Mouse (Mus musculus) CD8-positive naive resting alpha-beta T cell, adult 2 months (primary cell): ENCODE data around the gene Egfl6.

Experiments
- DNase-seq, 2 experiments: peaks; one replicate each; pipeline ENCODE4 v3.0.0; 2022; ENCODE audit warnings: low read depth in 2 of 2, low spot score in 2 of 2

The Egfl6 gene

GRCm38 (mm10) chrX:166518345-166518744 lies 67.2 kb downstream of the Egfl6 start, which contains the start of gene Tceanc:
Tceanc (minus strand) TSS chrX:166518567.
- no peak for DNase-seq

- DNase-seq = no peak
Observed at GRCm38 (mm10) chrX:166516631-166517030, 68.9 kb downstream of the Egfl6 start.

GRCm38 (mm10) chrX:166515923-166516322 lies 69.6 kb downstream of the Egfl6 start:
- DNase-seq = no peak

GRCm38 (mm10) chrX:166514035-166514434 lies 71.5 kb downstream of the Egfl6 start:
- peak in 1 of 2 experiments; percentile 1 for DNase-seq

- DNase-seq = no peak
Observed at GRCm38 (mm10) chrX:166512071-166512470, 73.4 kb downstream of the Egfl6 start.

GRCm38 (mm10) chrX:166511107-166511506 lies 74.4 kb downstream of the Egfl6 start:
- DNase-seq = no peak

GRCm38 (mm10) chrX:166509761-166510738 lies 75.5 kb downstream of the Egfl6 start:
- peak; percentile 85 to 88 for DNase-seq

- no peak for DNase-seq
Observed at GRCm38 (mm10) chrX:166504421-166504820, 81.1 kb downstream of the Egfl6 start.

- DNase-seq = no peak
Observed at GRCm38 (mm10) chrX:166499496-166500190, 85.9 kb downstream of the Egfl6 start.

GRCm38 (mm10) chrX:166497771-166498170 lies 87.7 kb downstream of the Egfl6 start:
- DNase-seq = no peak

GRCm38 (mm10) chrX:166495052-166495451 lies 90.5 kb downstream of the Egfl6 start:
- no peak for DNase-seq

GRCm38 (mm10) chrX:166479365-166479983 lies 106.0 kb downstream of the Egfl6 start, which contains the start of gene Rab9:
Rab9 (minus strand) TSS chrX:166479867.
- peak; percentile 85 to 87 for DNase-seq

- no peak for DNase-seq
Observed at GRCm38 (mm10) chrX:166478631-166479364, 106.7 kb downstream of the Egfl6 start.

- no peak for DNase-seq
Observed at GRCm38 (mm10) chrX:166477393-166477792, 108.1 kb downstream of the Egfl6 start.
